Mouse (Mus musculus) MEL (cell line): Measurements from ENCODE around the gene Top2a. TPM values are rescaled to one million over a fixed set of nuclear protein-coding genes. Genes with fewer than 3 reads are reported as not detected.

Source experiments
- DNase-seq: peaks from one replicate; pipeline ENCODE4 v3.0.0; 2011; ENCODE audit warnings: low read depth, low spot score
- H3K27ac ChIP-seq: 2 replicates; pipeline ENCODE4 v1.5.1; 2012; ENCODE audit warnings: low read depth, mild to moderate bottlenecking, control low read depth, low read length, moderate library complexity; ENCODE audit not compliant: control insufficient read depth
- H3K27me3 ChIP-seq, 2 experiments: fragments of 150-350 bp in 1 of 2; sonication (generic) in 1 of 2; 2 replicates each; pipeline ENCODE4 v1.6.1; 2012; ENCODE audit warnings: low read length in 2 of 2, mild to moderate bottlenecking in 2 of 2, improper control_type of control experiment in 1 of 2, moderate library complexity in 1 of 2; ENCODE audit not compliant: insufficient read depth in 2 of 2, control insufficient read depth in 1 of 2
- H3K36me3 ChIP-seq, 2 experiments: 2 replicates each; pipeline ENCODE4 v1.6.1; 2012 to 2014; ENCODE audit warnings: low read length in 2 of 2, improper control_type of control experiment in 1 of 2, inconsistent platforms in 1 of 2, mild to moderate bottlenecking in 1 of 2; ENCODE audit not compliant: insufficient read depth in 2 of 2, control insufficient read depth in 1 of 2
- H3K4me1 ChIP-seq, 2 experiments: fragments of 150-350 bp in 1 of 2; sonication (generic) in 1 of 2; 2 replicates each; pipeline ENCODE4 v1.6.1; 2012; ENCODE audit warnings: low read length in 2 of 2, improper control_type of control experiment in 1 of 2, mild to moderate bottlenecking in 1 of 2; ENCODE audit not compliant: insufficient read depth in 2 of 2, control insufficient read depth in 1 of 2
- H3K4me3 ChIP-seq, 2 experiments: fragments of 150-350 bp in 1 of 2; sonication (generic) in 1 of 2; 2 replicates each; pipeline ENCODE4 v1.5.1; 2012; ENCODE audit warnings: low read depth in 2 of 2, low read length in 2 of 2, mild to moderate bottlenecking in 2 of 2, moderate library complexity in 2 of 2, control low read depth in 1 of 2, improper control_type of control experiment in 1 of 2; ENCODE audit not compliant: control insufficient read depth in 1 of 2, insufficient read depth in 1 of 2
- H3K79me2 ChIP-seq: 2 replicates; pipeline ENCODE4 v1.6.1; 2012; ENCODE audit warnings: mild to moderate bottlenecking, low read length, moderate library complexity; ENCODE audit not compliant: control insufficient read depth, poor library complexity, insufficient read depth
- H3K9ac ChIP-seq: 2 replicates; pipeline ENCODE4 v1.6.1; 2012; ENCODE audit warnings: low read depth, mild to moderate bottlenecking, control low read depth, low read length, moderate library complexity; ENCODE audit not compliant: control insufficient read depth, poor library complexity, severe bottlenecking
- H3K9me3 ChIP-seq: fragments of 150-350 bp; sonication (generic); replicated peaks from 2 replicates; pipeline ENCODE4 v1.6.1; 2012; ENCODE audit warnings: mild to moderate bottlenecking, low read length, improper control_type of control experiment, moderate library complexity; ENCODE audit not compliant: insufficient read depth
- BHLHE40 ChIP-seq: IDR thresholded peaks from 2 replicates; pipeline ENCODE4 v1.6.1; 2012; ENCODE audit warnings: low read depth, mild to moderate bottlenecking, inconsistent platforms, low read length, improper control_type of control experiment, borderline replicate concordance
- CTCF ChIP-seq, 3 experiments: IDR thresholded peaks in 2 of 3; conservative IDR thresholded peaks in 1 of 3; 2 replicates each; pipeline ENCODE4 v1.5.1; 2011 to 2012; ENCODE audit warnings: low read length in 3 of 3, low read depth in 2 of 3, mild to moderate bottlenecking in 2 of 3, improper control_type of control experiment in 1 of 3, inconsistent platforms in 1 of 3, mixed read lengths in 1 of 3, moderate library complexity in 1 of 3; ENCODE audit not compliant: control insufficient read depth in 1 of 3, insufficient read depth in 1 of 3, poor library complexity in 1 of 3, severe bottlenecking in 1 of 3
- E2F4 ChIP-seq: IDR thresholded peaks from 2 replicates; pipeline ENCODE4 v1.6.1; 2011; ENCODE audit warnings: low read depth, low read length, improper control_type of control experiment, borderline replicate concordance
- ELF1 ChIP-seq: IDR thresholded peaks from 2 replicates; pipeline ENCODE4 v1.6.1; 2014; ENCODE audit warnings: low read depth, mild to moderate bottlenecking, inconsistent platforms, low read length, improper control_type of control experiment, moderate library complexity
- EP300 ChIP-seq, 2 experiments: IDR thresholded peaks; 2 replicates each; pipeline ENCODE4 v1.6.1; 2011; ENCODE audit warnings: improper control_type of control experiment in 2 of 2, low read length in 2 of 2, low read depth in 1 of 2, mild to moderate bottlenecking in 1 of 2
- GABPA ChIP-seq: IDR thresholded peaks from 2 replicates; pipeline ENCODE4 v1.6.1; 2012; ENCODE audit warnings: low read depth, mild to moderate bottlenecking, inconsistent platforms, low read length, improper control_type of control experiment, moderate library complexity
- JUND ChIP-seq: IDR thresholded peaks from 2 replicates; pipeline ENCODE4 v1.6.1; 2011; ENCODE audit warnings: low read depth, mild to moderate bottlenecking, improper control_type of control experiment, low read length
- MAX ChIP-seq: IDR thresholded peaks from 2 replicates; pipeline ENCODE4 v1.6.1; 2011; ENCODE audit warnings: low read length, improper control_type of control experiment
- MYC ChIP-seq: IDR thresholded peaks from 2 replicates; pipeline ENCODE4 v1.6.1; 2011; ENCODE audit warnings: low read depth, mild to moderate bottlenecking, low read length, improper control_type of control experiment, moderate library complexity
- NELFE ChIP-seq: IDR thresholded peaks from 2 replicates; pipeline ENCODE4 v1.6.1; 2011; ENCODE audit warnings: low read depth, low read length, improper control_type of control experiment
- NRF1 ChIP-seq: IDR thresholded peaks from 2 replicates; pipeline ENCODE4 v1.6.1; 2014; ENCODE audit warnings: low read depth, mild to moderate bottlenecking, inconsistent platforms, low read length, improper control_type of control experiment, moderate library complexity; ENCODE audit not compliant: poor library complexity, insufficient read depth, severe bottlenecking
- POLR2AphosphoS5 ChIP-seq: IDR thresholded peaks from 2 replicates; pipeline ENCODE4 v1.6.1; 2012; ENCODE audit warnings: low read depth, borderline replicate concordance, mild to moderate bottlenecking, inconsistent platforms, low read length, moderate library complexity, mixed read lengths
- TAL1 ChIP-seq: IDR thresholded peaks from 2 replicates; pipeline ENCODE4 v1.6.1; 2012; ENCODE audit warnings: mild to moderate bottlenecking, inconsistent platforms, low read length, moderate library complexity, mixed read lengths
- UBTF ChIP-seq: IDR thresholded peaks from 2 replicates; pipeline ENCODE4 v1.6.1; 2012; ENCODE audit warnings: low read depth, mild to moderate bottlenecking, inconsistent platforms, low read length, improper control_type of control experiment, moderate library complexity, borderline replicate concordance; ENCODE audit not compliant: insufficient read depth
- USF1 ChIP-seq: IDR thresholded peaks from 2 replicates; pipeline ENCODE4 v1.6.1; 2014; ENCODE audit warnings: low read depth, mild to moderate bottlenecking, inconsistent platforms, low read length, improper control_type of control experiment, moderate library complexity
- ZKSCAN1 ChIP-seq: IDR thresholded peaks from 2 replicates; pipeline ENCODE4 v1.6.1; 2012; ENCODE audit warnings: low read depth, mild to moderate bottlenecking, inconsistent platforms, low read length, improper control_type of control experiment, moderate library complexity
- ZMIZ1 ChIP-seq: IDR thresholded peaks from 2 replicates; pipeline ENCODE4 v1.6.1; 2012; ENCODE audit warnings: low read depth, mild to moderate bottlenecking, inconsistent platforms, low read length, improper control_type of control experiment, moderate library complexity
- ZNF384 ChIP-seq: IDR thresholded peaks from 2 replicates; pipeline ENCODE4 v1.6.1; 2012; ENCODE audit warnings: low read depth, mild to moderate bottlenecking, inconsistent platforms, low read length, improper control_type of control experiment
- polyA plus RNA-seq, 2 experiments: library from polyadenylated mRNA; stranded (reverse) in 1 of 2; unstranded in 1 of 2; fragments of >175 nt in 1 of 2; fragments of >200 nt in 1 of 2; gene quantifications; 2 replicates each; pipeline versions ENCODE4 v1.2.1 to v1.2.4; 2012; ENCODE audit warnings: low replicate concordance in 2 of 2, low read depth in 1 of 2; ENCODE audit not compliant: insufficient read length in 2 of 2, insufficient read depth in 1 of 2, missing spikeins in 1 of 2
- total RNA-seq: library from RNA; depleted of rRNA; stranded (reverse); fragments of 300-350 nt; gene quantifications from 2 replicates; pipeline ENCODE4 v1.2.3, GENCODE M21; 2012

The Top2a gene
- total and polyA plus RNA-seq, 3 experiments: 395 to 643 (median 443) TPM

- Histone ChIP-seq H3K4me1 (peaks cover 26 to 48% of the 10 kb centered on the region in 2 experiments), H3K27me3 (no peaks in the 10 kb centered on the region), H3K9ac (no peak overlapping the region), H3K36me3 (peaks cover 0 to 44% of the 10 kb centered on the region in 2 experiments; a peak in 2 of 4 replicates), H3K79me2 (0 out of 2 replicates have a peak, but pooled peaks cover 2% of the 10 kb centered on the region), H3K27ac (no peak overlapping the region), H3K9me3 (no peaks in the 10 kb centered on the region), H3K4me3 (no peak overlapping the region)
- TF ChIP-seq EP300 (IDR thresholded peaks at IDR 0.05; ENCODE audit: low read depth in 1 of 2, low read length in 2 of 2) (0 out of 4 replicates have a peak, but pooled peaks of 1 of the 2 experiments have one; percentile 38), ZMIZ1 (no peak)
- DNase-seq: peak; percentile 50
These were observed 71.3 kb downstream of the Top2a start for GRCm38 (mm10) chr11:98952736-98953135.

GRCm38 (mm10) chr11:98952111-98952510, 71.9 kb downstream of the Top2a start:
- Histone ChIP-seq H3K9ac (no peak overlapping the region), H3K79me2 (0 out of 2 replicates have a peak, but pooled peaks cover 2% of the 10 kb centered on the region), H3K4me1 (peaks cover 28 to 53% of the 10 kb centered on the region in 2 experiments), H3K27me3 (no peaks in the 10 kb centered on the region), H3K36me3 (peaks cover 0 to 48% of the 10 kb centered on the region in 2 experiments; a peak in 2 of 4 replicates)
- DNase-seq: no peak
- TF ChIP-seq ZNF384: peak; percentile 68
- no peak for TF ChIP-seq UBTF
- no peak for TF ChIP-seq BHLHE40
- no peak for TF ChIP-seq MYC
- no peak for TF ChIP-seq JUND
- no peak for TF ChIP-seq ZKSCAN1
- no peak for TF ChIP-seq POLR2AphosphoS5
- no peak for TF ChIP-seq USF1
- TF ChIP-seq, all 39 proteins: peak for 1
- H3K27ac ChIP-seq: no peak overlapping the region
- no peaks in the 10 kb centered on the region for H3K9me3 ChIP-seq
- H3K4me3 ChIP-seq: no peak overlapping the region

- no peak for TF ChIP-seq GABPA
- TF ChIP-seq MYC: no peak
- no peak for TF ChIP-seq ELF1
- TF ChIP-seq NELFE: no peak
- TF ChIP-seq E2F4: no peak
- no peak for TF ChIP-seq CTCF (IDR thresholded peaks at IDR 0.05 in 2 of 3, conservative IDR thresholded peaks at IDR 0.05 in 1 of 3; ENCODE audit: control insufficient read depth in 1 of 3, insufficient read depth in 1 of 3, low read depth in 2 of 3, low read length in 3 of 3, poor library complexity in 1 of 3, severe bottlenecking in 1 of 3)
- no peak for TF ChIP-seq NRF1
- no peak for TF ChIP-seq UBTF
- no peak for TF ChIP-seq TAL1
- TF ChIP-seq BHLHE40: no peak
- no peak for TF ChIP-seq MAX
- no peak for TF ChIP-seq EP300 (IDR thresholded peaks at IDR 0.05; ENCODE audit: low read depth in 1 of 2, low read length in 2 of 2)
- TF ChIP-seq, all 39 proteins: peak for 0
- DNase-seq: no peak
- H3K4me1 ChIP-seq: peaks cover 28 to 53% of the 10 kb centered on the region in 2 experiments
- no peaks in the 10 kb centered on the region for H3K9me3 ChIP-seq
- no peak overlapping the region for H3K9ac ChIP-seq
- H3K27ac ChIP-seq: no peak overlapping the region
- H3K4me3 ChIP-seq: no peak overlapping the region
- H3K36me3 ChIP-seq: peaks cover 0 to 48% of the 10 kb centered on the region in 2 experiments; a peak in 2 of 4 replicates
- 0 out of 2 replicates have a peak, but pooled peaks cover 2% of the 10 kb centered on the region for H3K79me2 ChIP-seq
- no peaks in the 10 kb centered on the region for H3K27me3 ChIP-seq
These were observed 72.7 kb downstream of the Top2a start for GRCm38 (mm10) chr11:98951026-98951906.
